Mouse (Mus musculus): ENCODE measurements around the gene Glmn.

Glmn gene

GRCm38 (mm10) chr5:107515453-107515852, 82.2 kb downstream of the Glmn start:
- no peak for DNase-seq

- DNase-seq, result peak; percentile 92
Measured at GRCm38 (mm10) chr5:107513583-107513982, 84.1 kb downstream of the Glmn start.

- no peak for DNase-seq
Measured at GRCm38 (mm10) chr5:107511326-107511725, 86.4 kb downstream of the Glmn start.

GRCm38 (mm10) chr5:107510503-107510902, 87.2 kb downstream of the Glmn start:
- DNase-seq, result no peak

- no peak for DNase-seq
Measured at GRCm38 (mm10) chr5:107507321-107507720, 90.4 kb downstream of the Glmn start, which contains the start of gene Gm42669. Gm42669 (plus strand) TSS chr5:107507621.

GRCm38 (mm10) chr5:107500741-107501140, 96.9 kb downstream of the Glmn start:
- no peak for DNase-seq

- DNase-seq, result no peak
Measured at GRCm38 (mm10) chr5:107499891-107500535, 97.7 kb downstream of the Glmn start.
